11 mouse cellular contexts compared by ENCODE assay signal in genomic region chr13:34826760-34827690, GRCm38 (mm10). TPM values are rescaled to one million over a fixed set of nuclear protein-coding genes. Genes with fewer than 3 reads are reported as not detected.
A peak's percentile ranks its signal among the peaks of the same experiment; 100 is the strongest.
DNase-seq lines count a peak whose midpoint lies in the region; ATAC-seq and TF ChIP-seq lines count a peak whose summit lies in the region.
"Had no signal": no experiment of that assay in that cellular context is flagged by ENCODE, and none has a peak within 500 bp of the region (broad histone marks: within the 10 kb centered on the region; RNA-seq: fewer than 3 reads in every experiment).

No protein-coding gene starts in this region.

- no peaks in the 10 kb centered on the region for H3K27me3 ChIP-seq in forebrain, postnatal 0 days (ENCODE audit: insufficient read depth, low read length)
- H3K27me3 ChIP-seq in midbrain, embryonic 11.5 days (ENCODE audit: control insufficient read depth, insufficient read depth, low read length) = no peaks in the 10 kb centered on the region

- TF ChIP-seq CTCF in forebrain, postnatal 0 days (IDR thresholded peaks at IDR 0.05; ENCODE audit: low read depth) = no peak
- no peak for TF ChIP-seq CTCF in left cerebral cortex, adult 2 months (IDR thresholded peaks at IDR 0.05)

- peak overlapping the region; percentile 31; the same call in 1 of the 2 replicates for H3K27ac ChIP-seq in forebrain, postnatal 0 days (ENCODE audit: low read depth, low read length)
- peak overlapping the region; percentile 25; the same call in 1 of the 2 replicates for H3K27ac ChIP-seq in midbrain, embryonic 11.5 days (ENCODE audit: low read depth, low read length)
- no peak overlapping the region for H3K27ac ChIP-seq in left cerebral cortex, adult 2 months

- ATAC-seq in forebrain, postnatal 0 days = peak; percentile 94
- ATAC-seq in midbrain, embryonic 11.5 days (ENCODE audit: low FRiP score) = peak; percentile 87
- no peak for ATAC-seq in megakaryocyte progenitor cell, adult 5-6 weeks (replicated peaks; ENCODE audit: poor library complexity)

- H3K4me2 ChIP-seq in forebrain, postnatal 0 days (ENCODE audit: low read depth) = no peak overlapping the region
- no peak overlapping the region for H3K4me2 ChIP-seq in midbrain, embryonic 11.5 days

- WGBS in forebrain, postnatal 0 days = 48% methylated on average over 3 of the region's 3 CpGs
- WGBS in midbrain, embryonic 11.5 days = 81% methylated on average over 3 of the region's 3 CpGs

- H3K4me1 ChIP-seq in forebrain, postnatal 0 days (ENCODE audit: insufficient read depth) = no peaks in the 10 kb centered on the region
- peaks cover 14% of the 10 kb centered on the region for H3K4me1 ChIP-seq in midbrain, embryonic 11.5 days (ENCODE audit: control insufficient read depth, insufficient read depth, low read length)

- no peak overlapping the region for H3K4me3 ChIP-seq in forebrain, postnatal 0 days (ENCODE audit: low read depth, low read length)
- no peak overlapping the region for H3K4me3 ChIP-seq in midbrain, embryonic 11.5 days (ENCODE audit: low read depth, low read length)
- no peak overlapping the region for H3K4me3 ChIP-seq in left cerebral cortex, adult 2 months
- H3K4me3 ChIP-seq: myocyte had no signal

- intact Hi-C loops in left cerebral cortex, adult 2 months (cut with DNase I) = no loop called here
- intact Hi-C loops in gastrocnemius, postnatal 36 days (cut with DNase I) = no loop called here

- no peak overlapping the region for H3K9ac ChIP-seq in forebrain, postnatal 0 days
- peak overlapping the region; percentile 24; the same call in 1 of the 2 replicates for H3K9ac ChIP-seq in midbrain, embryonic 11.5 days (ENCODE audit: low read length)

- no peaks in the 10 kb centered on the region for H3K9me3 ChIP-seq in forebrain, postnatal 0 days (ENCODE audit: low read length)
- H3K9me3 ChIP-seq in midbrain, embryonic 11.5 days (ENCODE audit: control insufficient read depth, low read length) = no peaks in the 10 kb centered on the region

- no peaks in the 10 kb centered on the region for H3K36me3 ChIP-seq in forebrain, postnatal 0 days (ENCODE audit: insufficient read depth)
- no peaks in the 10 kb centered on the region for H3K36me3 ChIP-seq in midbrain, embryonic 11.5 days (ENCODE audit: control insufficient read depth, insufficient read depth, low read length)

- DNase-seq in ES-CJ7 (ENCODE audit: low read depth, low spot score) = peak; percentile 53
- DNase-seq in ZHBTc4 (ENCODE audit: low read depth, low spot score) = peak; percentile 61
- peak; percentile 50 for DNase-seq in forebrain, postnatal 0 days
- no peak for DNase-seq in midbrain, embryonic 11.5 days (ENCODE audit: low spot score, missing footprints)
- no peak for DNase-seq in left cerebral cortex, adult 2 months (ENCODE audit: extremely low spot score in 1 of 2, low spot score in 2 of 2)
- no peak for DNase-seq in gastrocnemius, postnatal 36 days
- DNase-seq: cerebellum, adult 11 months; kidney, postnatal 4 days; lung, postnatal 10 days had no signal

RNA-seq across cellular contexts. Expression of gene Prpf4b, which starts 48.1 kb away (rescaled TPM):
- total RNA-seq in forebrain, postnatal 0 days (2014; rRNA removed) = 46.9 and 52.7 TPM in 2 replicates
- polyA plus RNA-seq in forebrain, postnatal 0 days (2015; fragmentation: Nextera tagmentation; extraction: Ambion mirVana) = 40.9 and 45.7 TPM in 2 replicates
- 111 and 119 TPM in 2 replicates for polyA plus RNA-seq in midbrain, embryonic 11.5 days (2014; fragmentation: Nextera tagmentation; extraction: Ambion mirVana)
- total RNA-seq in left cerebral cortex, adult 2 months (2021) = 10 to 100 TPM; 95.6 to 95.8 TPM
- total RNA-seq in megakaryocyte progenitor cell, adult 5-6 weeks (2015) = 98.4 and 106 TPM in 2 replicates
- total RNA-seq in megakaryocyte progenitor cell, adult 5-6 weeks (2017) = 121 and 170 TPM in 2 replicates
- total RNA-seq in gastrocnemius, postnatal 36 days (2021) = 10 to 100 TPM; 22.8 to 26.5 TPM

Comparison
In these comparisons a context has a peak if more than half of its experiments do, and no peak if none do; other contexts are left out.
1. DNase-seq: peak in ES-CJ7 (single experiment), ZHBTc4 (single experiment) and forebrain, postnatal 0 days (single experiment); none in midbrain, embryonic 11.5 days (single experiment), left cerebral cortex, adult 2 months (0 of 2) and gastrocnemius, postnatal 36 days (0 of 2).